Mouse (Mus musculus): ENCODE measurements around the gene Ninj2. TPM values are rescaled to one million over a fixed set of nuclear protein-coding genes. Genes with fewer than 3 reads are reported as not detected.

The Ninj2 gene
- polyA plus RNA-seq, 1 experiment from 2014 or later = not detected

GRCm38 (mm10) chr6:120243250-120243649 is 150.1 kb downstream of the Ninj2 start:
- Histone ChIP-seq H3K36me3 (ENCODE audit: control insufficient read depth, insufficient read depth, low read length) (no peaks in the 10 kb centered on the region), H3K4me1 (replicated peaks; ENCODE audit: control insufficient read depth, insufficient read depth, low read length) (no peaks in the 10 kb centered on the region), H3K27ac (ENCODE audit: low read depth, low read length) (no peak overlapping the region), H3K27me3 (ENCODE audit: control insufficient read depth, insufficient read depth, low read length) (no peaks in the 10 kb centered on the region), H3K4me3 (ENCODE audit: low read depth, low read length) (no peak overlapping the region), H3K9ac (ENCODE audit: low read length) (no peak overlapping the region), H3K4me2 (ENCODE audit: low read depth, low read length, severe bottlenecking) (no peak overlapping the region), H3K9me3 (ENCODE audit: control insufficient read depth, low read length) (no peaks in the 10 kb centered on the region)
- ATAC-seq (replicated peaks; ENCODE audit: low FRiP score) (no peak), DNase-seq (ENCODE audit: low spot score) (no peak)
- 78% methylated on average over 8 of the region's 8 CpGs for WGBS

- ATAC-seq (replicated peaks; ENCODE audit: low FRiP score) = no peak
- Histone ChIP-seq H3K36me3 (ENCODE audit: control insufficient read depth, insufficient read depth, low read length) (no peaks in the 10 kb centered on the region), H3K4me3 (ENCODE audit: low read depth, low read length) (no peak overlapping the region), H3K27me3 (ENCODE audit: control insufficient read depth, insufficient read depth, low read length) (no peaks in the 10 kb centered on the region), H3K9ac (ENCODE audit: low read length) (no peak overlapping the region), H3K9me3 (ENCODE audit: control insufficient read depth, low read length) (no peaks in the 10 kb centered on the region), H3K4me1 (replicated peaks; ENCODE audit: control insufficient read depth, insufficient read depth, low read length) (no peaks in the 10 kb centered on the region), H3K4me2 (ENCODE audit: low read depth, low read length, severe bottlenecking) (no peak overlapping the region), H3K27ac (ENCODE audit: low read depth, low read length) (no peak overlapping the region)
- 89% methylated on average over 5 of the region's 5 CpGs for WGBS
- DNase-seq (ENCODE audit: low spot score) = no peak
Observed at GRCm38 (mm10) chr6:120246676-120247075, 153.5 kb downstream of the Ninj2 start.

- H3K4me1 ChIP-seq (replicated peaks; ENCODE audit: control insufficient read depth, insufficient read depth, low read length) = no peaks in the 10 kb centered on the region
Observed at GRCm38 (mm10) chr6:120249831-120250230, 156.7 kb downstream of the Ninj2 start.

More at GRCm38 (mm10) chr6:120249831-120250230, 156.7 kb downstream of the Ninj2 start:
- H3K4me2 ChIP-seq (ENCODE audit: low read depth, low read length, severe bottlenecking) = no peak overlapping the region
- WGBS = 74% methylated on average over 5 of the region's 5 CpGs
- H3K4me3 ChIP-seq (ENCODE audit: low read depth, low read length) = no peak overlapping the region
- H3K36me3 ChIP-seq (ENCODE audit: control insufficient read depth, insufficient read depth, low read length) = no peaks in the 10 kb centered on the region
- H3K27ac ChIP-seq (ENCODE audit: low read depth, low read length) = no peak overlapping the region
- DNase-seq (ENCODE audit: low spot score) (no peak), ATAC-seq (replicated peaks; ENCODE audit: low FRiP score) (no peak)
- no peaks in the 10 kb centered on the region for H3K9me3 ChIP-seq (ENCODE audit: control insufficient read depth, low read length)
- no peak overlapping the region for H3K9ac ChIP-seq (ENCODE audit: low read length)
- no peaks in the 10 kb centered on the region for H3K27me3 ChIP-seq (ENCODE audit: control insufficient read depth, insufficient read depth, low read length)

Other genes starting within 250 kb of the Ninj2 start
- 31.4 and 33.7 TPM in 2 replicates for gene Erc1, start 245.2 kb upstream of the Ninj2 start, polyA plus RNA-seq (2014; fragmentation: Nextera tagmentation; extraction: Ambion mirVana)
- 20.9 and 23.2 TPM in 2 replicates for gene Rad52, start 190.7 kb upstream of the Ninj2 start, polyA plus RNA-seq (2014; fragmentation: Nextera tagmentation; extraction: Ambion mirVana)
- gene Wnk1, start 54.7 kb upstream of the Ninj2 start, polyA plus RNA-seq (2014; fragmentation: Nextera tagmentation; extraction: Ambion mirVana) = 61.0 and 77.0 TPM in 2 replicates
- not detected in 2 replicates for gene D330020A13Rik, start 201.0 kb downstream of the Ninj2 start, polyA plus RNA-seq (2014; fragmentation: Nextera tagmentation; extraction: Ambion mirVana)
- not detected in 2 replicates for gene B4galnt3, start 201.2 kb downstream of the Ninj2 start, polyA plus RNA-seq (2014; fragmentation: Nextera tagmentation; extraction: Ambion mirVana)